Mouse (Mus musculus) heart, embryonic 11.5 days (tissue): ENCODE measurements around the gene Ackr2. TPM values are rescaled to one million over a fixed set of nuclear protein-coding genes. Genes with fewer than 3 reads are reported as not detected.

Source experiments
- ATAC-seq: fragments of 200-750 bp; cut with Nextera tagmentation; replicated peaks from 2 replicates; pipeline ENCODE4 v1.8.0; 2017; ENCODE audit warnings: moderate library complexity; ENCODE audit not compliant: insufficient number of reproducible peaks, low FRiP score, low TSS enrichment
- H3K27ac ChIP-seq: fragments of 300-500 bp; sonication (generic); 2 replicates; pipeline ENCODE4 v1.5.1; 2014; ENCODE audit warnings: mild to moderate bottlenecking, low read depth, low read length
- H3K27me3 ChIP-seq: fragments of 300-500 bp; sonication (generic); 2 replicates; pipeline ENCODE4 v1.6.1; 2014; ENCODE audit warnings: mild to moderate bottlenecking, low read length, mixed read lengths; ENCODE audit not compliant: control insufficient read depth, insufficient read depth
- H3K36me3 ChIP-seq: fragments of 300-500 bp; sonication (generic); 2 replicates; pipeline ENCODE4 v1.6.1; 2014; ENCODE audit warnings: mild to moderate bottlenecking, low read length, moderate library complexity, mixed read lengths; ENCODE audit not compliant: control insufficient read depth, insufficient read depth
- H3K4me1 ChIP-seq: fragments of 300-500 bp; sonication (generic); 2 replicates; pipeline ENCODE4 v1.6.1; 2014; ENCODE audit warnings: low read length; ENCODE audit not compliant: control insufficient read depth, insufficient read depth
- H3K4me2 ChIP-seq: fragments of 300-500 bp; sonication (generic); 2 replicates; pipeline ENCODE4 v1.6.1; 2014; ENCODE audit warnings: mild to moderate bottlenecking, moderate library complexity
- H3K4me3 ChIP-seq: fragments of 300-500 bp; sonication (generic); 2 replicates; pipeline ENCODE4 v1.5.1; 2014; ENCODE audit warnings: low read depth, low read length
- H3K9ac ChIP-seq: fragments of 300-500 bp; sonication (generic); 2 replicates; pipeline ENCODE4 v1.6.1; 2014; ENCODE audit warnings: mild to moderate bottlenecking, low read depth, low read length, moderate library complexity
- H3K9me3 ChIP-seq: fragments of 300-500 bp; sonication (generic); replicated peaks from 2 replicates; pipeline ENCODE4 v1.6.1; 2016; ENCODE audit warnings: low read length; ENCODE audit not compliant: control insufficient read depth
- WGBS: fragments of 180-500 bp; shearing (Covaris S2); extraction: QIAGEN DNeasy Blood & Tissue Kit; methylation state at CpG from one replicate; pipeline ENCODE4 v1.1.7; 2014; ENCODE audit not compliant: insufficient replicate concordance; 5-methylcytosine and 5-hydroxymethylcytosine counted together
- polyA plus RNA-seq: library from polyadenylated mRNA; unstranded; fragments of >200 nt; fragmentation: Nextera tagmentation; extraction: Ambion mirVana; gene quantifications from 2 replicates; pipeline ENCODE4 v1.2.1, GENCODE M21; 2014

The Ackr2 gene
- polyA plus RNA-seq, 1 experiment from 2014 or later, result not detected

DNA sequence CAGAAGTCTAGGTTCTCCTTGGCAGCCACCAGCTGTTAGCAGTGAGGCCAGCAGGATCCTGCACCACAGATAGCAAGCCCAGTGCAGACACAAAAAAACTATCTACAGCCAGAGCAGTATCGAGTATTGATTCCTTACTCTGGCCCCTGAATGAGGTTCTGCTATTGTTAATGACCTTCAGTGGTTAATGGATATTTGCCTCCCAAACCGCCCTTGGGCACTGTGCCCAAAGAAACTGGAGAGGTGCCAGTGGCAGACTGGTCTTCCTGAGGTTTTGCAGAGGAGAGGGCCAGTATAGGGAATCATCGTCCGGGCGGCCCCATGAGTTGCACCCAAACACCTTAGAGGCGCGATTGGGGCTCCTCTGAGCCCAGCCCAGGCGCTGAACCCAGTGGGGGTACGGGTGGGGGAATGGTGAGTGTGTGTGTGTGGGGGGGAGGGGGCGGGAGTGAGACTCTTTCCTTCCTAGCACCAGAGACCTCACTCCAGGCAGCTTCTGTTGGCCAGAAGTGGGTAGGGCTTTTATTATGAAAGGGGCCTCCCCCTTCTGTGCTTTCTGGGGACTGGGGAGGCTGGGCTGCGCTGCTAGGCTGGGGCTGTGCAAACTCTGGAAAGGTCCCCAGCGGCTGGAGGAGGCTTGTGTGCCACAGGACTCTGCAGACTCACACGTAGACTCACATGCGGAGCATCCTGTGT is 52.4 kb downstream of the Ackr2 start, which contains the start of gene Fam198a:
TSS of gene Fam198a (plus strand) at position 571 of the 696 bp plus-strand sequence.
- H3K36me3 ChIP-seq, result no peaks in the 10 kb centered on the region
- no peak within 1 kb of the TSS for H3K4me3 ChIP-seq
- H3K27ac ChIP-seq, result no peak within 1 kb of the TSS
- H3K27me3 ChIP-seq, result no peaks in the 10 kb centered on the region
- H3K4me2 ChIP-seq, result peak within 1 kb of the TSS; percentile 55
- ATAC-seq, result peak; percentile 49; the same call in 1 of the 2 replicates
- peak within 1 kb of the TSS; percentile 24; the same call in 1 of the 2 replicates for H3K9ac ChIP-seq
- H3K9me3 ChIP-seq, result no peaks in the 10 kb centered on the region
- peaks cover 7% of the 10 kb centered on the region; the same call in 1 of the 2 replicates for H3K4me1 ChIP-seq
- 10% methylated on average over 14 of the region's 14 CpGs for WGBS

DNA sequence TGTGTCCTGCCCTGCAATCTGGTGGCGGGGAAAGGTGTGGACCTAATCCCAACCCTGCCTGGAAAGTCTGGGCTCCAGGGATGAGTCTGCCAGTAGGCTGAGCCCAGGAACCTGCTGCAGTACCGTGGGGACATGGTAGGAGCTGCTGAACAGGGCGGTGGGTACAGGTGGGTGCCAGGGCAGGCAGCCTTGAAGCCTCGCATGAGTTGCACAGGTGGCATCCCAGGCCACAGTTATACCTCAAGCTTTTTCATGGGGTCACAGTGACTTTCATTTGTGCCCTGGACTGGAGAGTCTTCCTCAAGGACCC is 52.9 kb downstream of the Ackr2 start:
- no peak for ATAC-seq

DNA sequence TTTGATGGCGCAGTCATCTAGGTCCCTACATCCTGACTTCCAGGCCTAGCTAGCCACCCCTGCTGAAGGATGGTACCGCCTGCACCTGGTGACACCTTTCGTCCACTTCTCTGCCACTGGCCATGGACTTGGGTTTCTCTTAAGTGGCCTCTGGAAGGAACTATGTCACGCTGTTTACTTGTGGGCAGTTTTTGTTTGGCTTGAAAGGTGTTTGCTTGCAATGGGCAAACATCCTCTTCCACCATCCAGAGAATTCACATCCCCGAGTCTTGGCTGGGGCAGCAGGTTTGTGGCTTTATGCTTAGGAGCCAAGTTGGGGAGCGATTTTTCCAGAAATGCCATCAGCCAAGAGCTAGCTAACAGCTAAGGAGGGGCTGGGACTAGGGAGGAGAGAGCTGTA is 54.4 kb downstream of the Ackr2 start:
- ATAC-seq, result no peak
- no peaks in the 10 kb centered on the region for H3K9me3 ChIP-seq
- no peaks in the 10 kb centered on the region for H3K36me3 ChIP-seq
- H3K27ac ChIP-seq, result no peak overlapping the region
- no peak overlapping the region for H3K4me3 ChIP-seq
- 82% methylated on average over 6 of the region's 6 CpGs for WGBS
- H3K4me1 ChIP-seq, result peaks cover 7% of the 10 kb centered on the region
- no peaks in the 10 kb centered on the region for H3K27me3 ChIP-seq
- H3K4me2 ChIP-seq, result no peak overlapping the region
- H3K9ac ChIP-seq, result no peak overlapping the region

More for the DNA sequence above, 52.9 kb downstream of the Ackr2 start:
- Histone ChIP-seq H3K9ac (peak overlapping the region; percentile 24; the same call in 1 of the 2 replicates), H3K4me1 (peaks cover 7% of the 10 kb centered on the region; the same call in 1 of the 2 replicates), H3K4me3 (no peak overlapping the region), H3K27ac (no peak overlapping the region), H3K4me2 (peak overlapping the region; percentile 55), H3K36me3 (no peaks in the 10 kb centered on the region), H3K27me3 (no peaks in the 10 kb centered on the region), H3K9me3 (no peaks in the 10 kb centered on the region)
- whole genome bisulfite sequencing, result 32% methylated on average over 4 of the region's 4 CpGs

DNA sequence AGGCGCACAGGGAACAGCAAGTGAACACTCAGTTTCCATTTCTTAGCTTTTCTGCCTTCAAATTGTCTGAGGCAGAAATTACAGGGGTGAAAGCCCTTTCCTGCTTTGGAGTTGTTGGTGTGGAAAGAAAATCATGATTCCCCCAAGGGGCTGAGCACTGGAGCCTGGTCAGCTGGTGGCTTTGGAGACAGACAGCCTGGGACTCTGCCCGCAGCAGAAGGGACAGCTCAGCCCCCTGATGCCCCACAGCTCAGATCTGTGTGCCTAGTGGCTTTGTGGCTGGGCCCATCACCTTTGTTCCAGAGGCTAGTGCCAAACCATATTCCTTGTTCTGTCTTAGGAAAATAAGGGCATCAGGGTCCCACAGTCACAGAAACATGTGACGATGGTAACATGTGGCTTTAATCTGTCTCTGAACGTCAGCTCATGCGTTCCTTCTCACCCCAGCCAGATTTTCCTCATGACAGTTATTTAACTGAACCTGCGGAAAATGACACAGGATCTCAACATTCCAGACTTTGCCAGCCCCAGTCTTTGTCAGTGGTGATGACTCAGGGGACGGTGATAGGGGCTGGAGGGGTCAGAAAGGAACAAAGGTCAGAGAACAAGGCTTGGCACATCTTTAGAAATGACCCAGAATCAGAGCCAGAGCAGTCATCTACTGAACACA is 61.9 kb downstream of the Ackr2 start:
- H3K9ac ChIP-seq, result no peak overlapping the region
- 50% methylated on average over 7 of the region's 7 CpGs for WGBS
- no peaks in the 10 kb centered on the region for H3K9me3 ChIP-seq
- no peak overlapping the region for H3K4me3 ChIP-seq
- H3K27ac ChIP-seq, result no peak overlapping the region
- no peaks in the 10 kb centered on the region; the same call in 1 of the 2 replicates for H3K4me1 ChIP-seq
- H3K27me3 ChIP-seq, result no peaks in the 10 kb centered on the region
- no peak overlapping the region for H3K4me2 ChIP-seq
- no peak for ATAC-seq
- H3K36me3 ChIP-seq, result no peaks in the 10 kb centered on the region

Other genes with a start within 250 kb of the Ackr2 start
- 4.3 and 4.8 TPM in 2 replicates for gene Sec22c, start 192.9 kb upstream of the Ackr2 start, polyA plus RNA-seq
- gene Ss18l2, start 188.0 kb upstream of the Ackr2 start, polyA plus RNA-seq, result 153 and 161 TPM in 2 replicates
- 46.8 and 64.6 TPM in 2 replicates for gene Nktr, start 179.2 kb upstream of the Ackr2 start, polyA plus RNA-seq
- gene Zfp651, start 139.0 kb upstream of the Ackr2 start, polyA plus RNA-seq, result 7.1 and 7.8 TPM in 2 replicates
- gene Klhl40, start 120.7 kb upstream of the Ackr2 start, polyA plus RNA-seq, result 0.59 and 0.84 TPM in 2 replicates
- 3.6 and 4.8 TPM in 2 replicates for gene Hhatl, start 105.8 kb upstream of the Ackr2 start, polyA plus RNA-seq
- gene Ccdc13, start 58.9 kb upstream of the Ackr2 start, polyA plus RNA-seq, result 0.23 TPM in 1 of 2 replicates, not detected in the other
- 241 and 243 TPM in 2 replicates for gene Higd1a, start 40.0 kb upstream of the Ackr2 start, polyA plus RNA-seq
- not detected in 2 replicates for gene Cyp8b1, start 17.9 kb downstream of the Ackr2 start, polyA plus RNA-seq
- 0.35 and 0.44 TPM in 2 replicates for gene Fam198a, start 52.6 kb downstream of the Ackr2 start, polyA plus RNA-seq
- 8.8 and 10.6 TPM in 2 replicates for gene Pomgnt2, start 98.8 kb downstream of the Ackr2 start, polyA plus RNA-seq
- gene Snrk, start 218.9 kb downstream of the Ackr2 start, polyA plus RNA-seq, result 30.6 and 32.9 TPM in 2 replicates